ENCODE assay signal across 16 mouse cellular contexts in the genomic region with DNA sequence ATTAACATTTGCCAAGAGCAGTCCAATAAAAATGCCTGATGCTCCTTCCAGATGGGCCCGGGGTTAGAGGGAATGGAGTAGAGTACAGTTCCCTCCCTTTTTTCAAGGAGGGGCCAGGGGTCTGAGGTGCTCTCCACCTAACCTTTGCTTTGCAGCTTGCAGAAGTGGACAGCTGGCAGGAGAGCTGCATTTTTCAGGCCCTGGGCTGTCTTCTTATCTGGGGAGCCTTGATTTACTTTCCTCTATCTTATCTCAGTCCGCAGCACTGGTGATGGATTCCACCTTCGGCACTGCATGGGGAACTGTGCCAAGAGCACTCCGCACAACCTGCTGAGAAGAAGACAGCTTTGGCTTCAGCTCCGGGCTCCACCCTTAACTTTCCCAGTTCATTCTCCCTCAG.
DNase-seq lines count a peak whose midpoint lies in the region; ATAC-seq lines count a peak whose summit lies in the region.
"Had no signal": no experiment of that assay in that cellular context is flagged by ENCODE, and none has a peak within 500 bp of the region (broad histone marks: within the 10 kb centered on the region; RNA-seq: fewer than 3 reads in every experiment).

No protein-coding gene starts in this region.

- WGBS in kidney, embryonic 14.5 days, result 52% methylated on average over 5 of the region's 5 CpGs
- 25% methylated on average over 5 of the region's 5 CpGs for WGBS in intestine, embryonic 16.5 days
- WGBS in midbrain, embryonic 10.5 days, result 81% methylated on average over 5 of the region's 5 CpGs

- H3K4me1 ChIP-seq in kidney, embryonic 14.5 days (ENCODE audit: control insufficient read depth, insufficient read depth, low read length), result no peaks in the 10 kb centered on the region
- peaks cover 29% of the 10 kb centered on the region for H3K4me1 ChIP-seq in intestine, embryonic 16.5 days (ENCODE audit: control insufficient read depth, insufficient read depth, low read length)
- H3K4me1 ChIP-seq in midbrain, embryonic 10.5 days, result peaks cover 28% of the 10 kb centered on the region
- H3K4me1 ChIP-seq: hindbrain, embryonic 15.5 days had no signal

- H3K4me3 ChIP-seq in kidney, embryonic 14.5 days (ENCODE audit: low read length), result no peak overlapping the region
- no peak overlapping the region for H3K4me3 ChIP-seq in intestine, embryonic 16.5 days (ENCODE audit: low read length)
- H3K4me3 ChIP-seq in midbrain, embryonic 10.5 days, result no peak overlapping the region
- H3K4me3 ChIP-seq: hindbrain, embryonic 15.5 days; myocyte had no signal

- H3K27ac ChIP-seq in kidney, embryonic 14.5 days (ENCODE audit: low read depth, low read length), result no peak overlapping the region
- no peak overlapping the region for H3K27ac ChIP-seq in intestine, embryonic 16.5 days (ENCODE audit: low read length)
- no peak overlapping the region for H3K27ac ChIP-seq in midbrain, embryonic 10.5 days (replicated peaks)
- H3K27ac ChIP-seq: hindbrain, embryonic 15.5 days had no signal

- H3K9ac ChIP-seq in kidney, embryonic 14.5 days (ENCODE audit: low read depth, low read length), result no peak overlapping the region
- peak overlapping the region; percentile 30; the same call in 1 of the 2 replicates for H3K9ac ChIP-seq in intestine, embryonic 16.5 days (ENCODE audit: low read depth, low read length)
- H3K9ac ChIP-seq: hindbrain, embryonic 15.5 days had no signal

- H3K27me3 ChIP-seq in kidney, embryonic 14.5 days (ENCODE audit: control insufficient read depth, insufficient read depth, low read length), result no peaks in the 10 kb centered on the region
- no peaks in the 10 kb centered on the region for H3K27me3 ChIP-seq in intestine, embryonic 16.5 days (replicated peaks; ENCODE audit: control insufficient read depth, insufficient read depth, low read length)
- H3K27me3 ChIP-seq in midbrain, embryonic 10.5 days (ENCODE audit: low read depth, poor library complexity, severe bottlenecking), result peaks cover 46% of the 10 kb centered on the region

- H3K36me3 ChIP-seq in kidney, embryonic 14.5 days (ENCODE audit: control insufficient read depth, insufficient read depth, low read length), result no peaks in the 10 kb centered on the region
- no peaks in the 10 kb centered on the region for H3K36me3 ChIP-seq in intestine, embryonic 16.5 days (ENCODE audit: control insufficient read depth, insufficient read depth, low read length)
- H3K36me3 ChIP-seq in midbrain, embryonic 10.5 days, result no peaks in the 10 kb centered on the region
- H3K36me3 ChIP-seq: G1E; hindbrain, embryonic 15.5 days had no signal

- H3K9me3 ChIP-seq in kidney, embryonic 14.5 days (ENCODE audit: control insufficient read depth, low read length), result no peaks in the 10 kb centered on the region
- H3K9me3 ChIP-seq in intestine, embryonic 16.5 days (ENCODE audit: control insufficient read depth, low read length), result no peaks in the 10 kb centered on the region
- no peaks in the 10 kb centered on the region for H3K9me3 ChIP-seq in midbrain, embryonic 10.5 days (replicated peaks)
- H3K9me3 ChIP-seq: G1E; hindbrain, embryonic 15.5 days had no signal

- DNase-seq in cerebellum, postnatal 25 days, result peak; percentile 56 to 71
- DNase-seq in kidney, postnatal 10 days, result no peak
- DNase-seq in NIH3T3 (ENCODE audit: low read depth), result peak; percentile 46
- no peak for DNase-seq in midbrain, embryonic 10.5 days (ENCODE audit: low spot score)
- DNase-seq: cerebellum, adult 9-11 months; kidney, postnatal 25 days; left cerebral cortex, postnatal 4 days; lung, adult 2 months; thymus, adult 2 months had no signal

- H3K4me2 ChIP-seq in kidney, embryonic 14.5 days (replicated peaks; ENCODE audit: low read depth, low read length), result no peak overlapping the region
- H3K4me2 ChIP-seq in intestine, embryonic 16.5 days (ENCODE audit: low read depth, low read length), result no peak overlapping the region
- H3K4me2 ChIP-seq: hindbrain, embryonic 15.5 days had no signal

- no peak for ATAC-seq in cerebellum, adult (ENCODE audit: insufficient number of reproducible peaks, low FRiP score, low TSS enrichment)
- peak; percentile 68; the same call in 1 of the 2 replicates for ATAC-seq in kidney, embryonic 14.5 days (ENCODE audit: low FRiP score, low TSS enrichment)
- peak; percentile 78 for ATAC-seq in intestine, embryonic 16.5 days
- ATAC-seq in monocyte, adult 5-6 weeks (replicated peaks; ENCODE audit: insufficient number of reproducible peaks, low FRiP score, low TSS enrichment, poor library complexity, severe bottlenecking), result no peak

Comparison
In these comparisons a context has a peak if more than half of its experiments do, and no peak if none do; other contexts are left out.
1. DNase-seq: peak in cerebellum, postnatal 25 days (2 of 2) and NIH3T3 (single experiment); none in kidney, postnatal 10 days (single experiment) and midbrain, embryonic 10.5 days (single experiment).
2. ATAC-seq: peak in kidney, embryonic 14.5 days (single experiment) and intestine, embryonic 16.5 days (single experiment); none in cerebellum, adult (single experiment) and monocyte, adult 5-6 weeks (single experiment).